Mouse (Mus musculus): ENCODE measurements around the gene Cntn3. TPM values are rescaled to one million over a fixed set of nuclear protein-coding genes. Genes with fewer than 3 reads are reported as not detected.

The Cntn3 gene
- polyA plus RNA-seq, 1 experiment from 2014 or later: 1.2 TPM

DNA sequence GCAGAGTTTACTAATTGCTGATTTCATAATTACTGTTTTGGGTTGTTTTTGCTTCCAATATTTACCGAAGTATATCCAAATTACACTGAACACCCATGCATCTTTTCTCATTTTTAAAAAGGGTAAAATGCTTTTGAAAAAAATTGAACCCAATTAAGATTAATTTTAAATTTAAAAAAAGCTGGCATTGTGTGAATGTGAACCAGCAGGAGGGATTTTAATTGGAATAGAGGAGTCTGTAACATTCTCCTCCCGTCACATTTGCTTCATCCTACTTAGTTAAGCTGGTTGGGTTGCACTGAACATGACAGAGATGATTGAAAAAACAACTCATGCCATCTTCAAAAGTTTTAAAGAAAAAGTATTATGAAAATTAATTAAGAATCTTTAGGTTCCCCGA is 411.7 kb downstream of the Cntn3 start:
- Histone ChIP-seq H3K4me2 (no peak overlapping the region), H3K27me3 (no peaks in the 10 kb centered on the region), H3K9me3 (replicated peaks) (no peaks in the 10 kb centered on the region), H3K36me3 (ENCODE audit: poor library complexity, severe bottlenecking) (no peaks in the 10 kb centered on the region), H3K27ac (no peak overlapping the region), H3K4me3 (no peak overlapping the region), H3K9ac (no peak overlapping the region), H3K4me1 (no peaks in the 10 kb centered on the region)
- no peak for ATAC-seq
- WGBS: 57% methylated on average over 3 of the region's 3 CpGs

DNA sequence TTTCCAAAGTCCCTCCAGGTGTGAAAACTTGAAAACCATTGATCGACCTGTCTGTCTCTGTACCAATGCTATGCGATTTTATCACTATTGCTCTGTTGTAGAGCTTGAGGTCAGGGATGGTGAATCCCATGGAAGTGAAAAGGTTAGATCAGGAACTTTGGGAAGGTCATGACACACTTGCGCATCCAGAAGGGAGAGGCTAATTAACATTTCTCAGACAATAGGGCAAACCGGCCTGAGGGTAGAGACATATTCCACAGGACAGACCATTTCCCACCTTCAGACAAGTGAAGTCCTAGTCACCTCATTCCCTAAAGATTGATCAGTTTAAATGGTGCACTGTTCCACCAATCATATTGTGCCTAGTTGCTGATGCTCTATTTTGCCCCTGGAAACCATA is 451.2 kb downstream of the Cntn3 start:
- Histone ChIP-seq H3K4me1 (no peaks in the 10 kb centered on the region), H3K4me2 (no peak overlapping the region), H3K27me3 (no peaks in the 10 kb centered on the region), H3K27ac (no peak overlapping the region), H3K36me3 (ENCODE audit: poor library complexity, severe bottlenecking) (no peaks in the 10 kb centered on the region), H3K4me3 (no peak overlapping the region), H3K9me3 (replicated peaks) (no peaks in the 10 kb centered on the region), H3K9ac (no peak overlapping the region)
- no peak for ATAC-seq
- 95% methylated on average over 4 of the region's 4 CpGs for WGBS

DNA sequence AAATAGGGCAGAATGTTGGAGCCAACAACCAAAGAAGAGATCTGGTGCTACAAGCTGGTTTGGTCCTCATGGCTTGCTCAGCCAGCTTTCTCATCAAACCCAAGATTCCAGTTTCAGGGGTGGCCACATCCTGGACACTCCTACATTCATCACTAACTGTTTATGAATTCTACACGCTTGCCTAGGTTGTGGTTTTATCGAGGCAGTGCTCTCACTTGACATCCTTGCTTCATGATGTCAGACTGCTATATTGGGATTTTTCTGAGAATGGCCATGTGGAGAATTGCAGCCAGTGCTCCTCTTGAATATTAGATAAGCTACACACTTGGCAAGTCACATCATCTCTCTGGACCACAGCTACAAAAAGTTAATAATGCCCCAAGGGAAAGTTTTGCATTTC is 452.9 kb downstream of the Cntn3 start:
- H3K27ac ChIP-seq: no peak overlapping the region
- no peak overlapping the region for H3K4me3 ChIP-seq
- 84% methylated on average over 2 of the region's 2 CpGs for WGBS
- no peak for ATAC-seq
- no peak overlapping the region for H3K9ac ChIP-seq
- no peaks in the 10 kb centered on the region for H3K27me3 ChIP-seq
- H3K36me3 ChIP-seq (ENCODE audit: poor library complexity, severe bottlenecking): no peaks in the 10 kb centered on the region
- H3K4me1 ChIP-seq: no peaks in the 10 kb centered on the region
- H3K9me3 ChIP-seq (replicated peaks): no peaks in the 10 kb centered on the region
- no peak overlapping the region for H3K4me2 ChIP-seq

DNA sequence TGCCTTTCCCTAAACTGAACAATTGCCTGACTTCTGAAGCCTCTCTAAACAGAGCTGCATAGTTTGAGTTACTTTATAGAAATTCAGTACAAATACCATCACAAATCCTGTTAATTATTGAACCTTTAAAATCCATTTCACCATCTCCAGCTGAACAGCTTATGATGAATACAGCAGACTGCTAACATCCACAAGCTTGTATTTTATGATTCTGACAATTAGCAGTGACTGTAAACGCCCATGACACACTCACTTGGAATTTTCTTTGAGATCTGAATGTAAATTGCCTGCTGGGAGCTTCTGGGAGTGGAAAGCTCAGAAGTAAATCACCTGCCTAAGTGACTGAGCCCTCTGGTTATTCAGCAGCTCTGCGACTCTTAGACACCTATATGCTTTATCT is 459.3 kb downstream of the Cntn3 start:
- H3K36me3 ChIP-seq (ENCODE audit: poor library complexity, severe bottlenecking): no peaks in the 10 kb centered on the region
- no peaks in the 10 kb centered on the region for H3K4me1 ChIP-seq
- H3K9me3 ChIP-seq (replicated peaks): no peaks in the 10 kb centered on the region
- no peak overlapping the region for H3K9ac ChIP-seq
- ATAC-seq: no peak
- H3K4me3 ChIP-seq: no peak overlapping the region
- H3K4me2 ChIP-seq: no peak overlapping the region
- WGBS: 63% methylated on average over 2 of the region's 2 CpGs
- no peak overlapping the region for H3K27ac ChIP-seq
- H3K27me3 ChIP-seq: no peaks in the 10 kb centered on the region
